Mouse (Mus musculus): Measurements from ENCODE around the gene C77080.

The C77080 gene

GRCm38 (mm10) chr4:129266191-129266590 is 5.0 kb upstream of the C77080 start:
- DNase-seq = no peak

GRCm38 (mm10) chr4:129263225-129264021 is 2.2 kb upstream of the C77080 start:
- peak in 1 of 2 experiments; percentile 18 for DNase-seq

GRCm38 (mm10) chr4:129260678-129261077 is 526 bp downstream of the C77080 start:
- no peak for DNase-seq

- no peak for DNase-seq
Observed at GRCm38 (mm10) chr4:129259101-129259500, 2.1 kb downstream of the C77080 start.

GRCm38 (mm10) chr4:129256450-129257380 is 4.5 kb downstream of the C77080 start:
- no peak for DNase-seq

GRCm38 (mm10) chr4:129254571-129254970 is 6.6 kb downstream of the C77080 start:
- DNase-seq = no peak

GRCm38 (mm10) chr4:129252492-129252891 is 8.7 kb downstream of the C77080 start:
- no peak for DNase-seq

- DNase-seq = no peak
Observed at GRCm38 (mm10) chr4:129251482-129252125, 9.6 kb downstream of the C77080 start.

- DNase-seq = no peak
Observed at GRCm38 (mm10) chr4:129250759-129251481, 10.3 kb downstream of the C77080 start.

GRCm38 (mm10) chr4:129249288-129249687 is 11.9 kb downstream of the C77080 start:
- DNase-seq = no peak

- no peak for DNase-seq
Observed at GRCm38 (mm10) chr4:129248243-129248767, 12.9 kb downstream of the C77080 start.

GRCm38 (mm10) chr4:129247381-129248242 is 13.6 kb downstream of the C77080 start:
- no peak for DNase-seq

- no peak for DNase-seq
Observed at GRCm38 (mm10) chr4:129246360-129247301, 14.6 kb downstream of the C77080 start.

- DNase-seq = no peak
Observed at GRCm38 (mm10) chr4:129244802-129245201, 16.4 kb downstream of the C77080 start.

- no peak for DNase-seq
Observed at GRCm38 (mm10) chr4:129242761-129243160, 18.4 kb downstream of the C77080 start.

GRCm38 (mm10) chr4:129242327-129242726 is 18.9 kb downstream of the C77080 start:
- no peak for DNase-seq

- no peak for DNase-seq
Observed at GRCm38 (mm10) chr4:129241898-129242297, 19.3 kb downstream of the C77080 start.

GRCm38 (mm10) chr4:129239075-129239474 is 22.1 kb downstream of the C77080 start:
- peak; percentile 18 to 29 for DNase-seq

GRCm38 (mm10) chr4:129238579-129239016 is 22.6 kb downstream of the C77080 start:
- no peak for DNase-seq
